Mouse (Mus musculus): Measurements from ENCODE around the gene Acvr1b. TPM values are rescaled to one million over a fixed set of nuclear protein-coding genes. Genes with fewer than 3 reads are reported as not detected.

Acvr1b gene
- polyA plus RNA-seq, 1 experiment from 2014 or later, result 5.8 TPM

DNA sequence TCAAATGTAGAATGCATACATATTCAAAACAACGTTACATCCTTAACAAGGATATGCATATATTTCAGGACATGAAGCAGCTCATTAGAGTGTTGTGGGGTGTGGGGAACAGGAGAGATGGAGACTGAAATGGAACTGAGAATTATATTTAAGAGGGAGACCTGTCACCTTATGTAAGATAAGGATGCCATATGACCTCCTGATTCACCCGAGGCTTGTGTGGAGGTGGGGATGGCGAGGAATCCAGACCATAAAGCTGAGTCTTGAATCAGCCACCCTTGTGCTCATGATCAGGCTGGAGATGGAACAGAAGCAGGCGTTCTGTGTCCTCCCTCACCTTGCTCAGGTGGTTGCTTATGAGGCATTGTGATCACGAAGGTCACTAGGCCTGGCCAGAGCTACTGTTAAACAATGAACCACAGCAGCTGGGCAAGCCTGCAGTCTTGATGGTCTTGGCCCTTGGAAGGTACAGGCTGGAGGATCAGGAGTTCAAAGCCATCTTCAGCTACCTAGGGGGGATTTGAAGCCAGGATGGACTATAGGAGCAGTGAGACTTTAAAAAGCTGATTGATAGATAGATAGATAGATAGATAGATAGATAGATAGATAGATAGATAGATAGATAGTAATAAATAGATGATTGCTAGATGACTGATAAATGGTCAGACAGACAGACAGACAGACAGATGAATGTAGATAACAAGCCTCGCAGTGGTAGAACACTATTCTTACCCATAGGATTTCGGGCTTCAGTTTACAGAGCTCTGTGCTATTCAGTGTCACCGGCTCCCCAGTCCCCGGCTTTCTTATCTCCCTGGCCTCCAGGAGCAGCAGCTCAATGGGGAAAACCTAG lies 22.2 kb upstream of the Acvr1b start:
- 0 out of 2 replicates have a peak, but pooled peaks cover 2% of the 10 kb centered on the region for H3K9me3 ChIP-seq (replicated peaks; ENCODE audit: low read length)
- peaks cover 3% of the 10 kb centered on the region; the same call in 1 of the 2 replicates for H3K4me1 ChIP-seq (replicated peaks; ENCODE audit: insufficient read depth, low read length)
- no peak overlapping the region for H3K4me2 ChIP-seq (ENCODE audit: low read length)
- TF ChIP-seq CTCF (IDR thresholded peaks at IDR 0.05; ENCODE audit: low read depth), result no peak
- H3K9ac ChIP-seq (ENCODE audit: low read depth, low read length), result no peak overlapping the region
- DNase-seq (ENCODE audit: low spot score) (no peak), ATAC-seq (replicated peaks; ENCODE audit: low FRiP score, low read depth) (no peak)
- WGBS, result 80% methylated on average over 9 of the region's 9 CpGs
- H3K27me3 ChIP-seq (ENCODE audit: insufficient read depth, low read length), result no peaks in the 10 kb centered on the region
- no peak overlapping the region for H3K27ac ChIP-seq
- no peaks in the 10 kb centered on the region for H3K36me3 ChIP-seq (ENCODE audit: insufficient read depth, low read length)
- no peak overlapping the region for H3K4me3 ChIP-seq (replicated peaks; ENCODE audit: low read depth, low read length)

GRCm38 (mm10) chr15:101154700-101155616 lies 18.9 kb upstream of the Acvr1b start:
- Histone ChIP-seq H3K36me3 (ENCODE audit: insufficient read depth, low read length) (no peaks in the 10 kb centered on the region), H3K4me1 (replicated peaks; ENCODE audit: insufficient read depth, low read length) (0 out of 2 replicates have a peak, but pooled peaks cover 3% of the 10 kb centered on the region), H3K27me3 (ENCODE audit: insufficient read depth, low read length) (no peaks in the 10 kb centered on the region), H3K9ac (ENCODE audit: low read depth, low read length) (no peak overlapping the region), H3K4me3 (replicated peaks; ENCODE audit: low read depth, low read length) (no peak overlapping the region), H3K9me3 (replicated peaks; ENCODE audit: low read length) (0 out of 2 replicates have a peak, but pooled peaks cover 5% of the 10 kb centered on the region), H3K27ac (no peak overlapping the region), H3K4me2 (ENCODE audit: low read length) (no peak overlapping the region)
- TF ChIP-seq CTCF (IDR thresholded peaks at IDR 0.05; ENCODE audit: low read depth), result no peak
- no peak for DNase-seq (ENCODE audit: low spot score)
- 85% methylated on average over 7 of the region's 7 CpGs for WGBS
- ATAC-seq (replicated peaks; ENCODE audit: low FRiP score, low read depth), result no peak

DNA sequence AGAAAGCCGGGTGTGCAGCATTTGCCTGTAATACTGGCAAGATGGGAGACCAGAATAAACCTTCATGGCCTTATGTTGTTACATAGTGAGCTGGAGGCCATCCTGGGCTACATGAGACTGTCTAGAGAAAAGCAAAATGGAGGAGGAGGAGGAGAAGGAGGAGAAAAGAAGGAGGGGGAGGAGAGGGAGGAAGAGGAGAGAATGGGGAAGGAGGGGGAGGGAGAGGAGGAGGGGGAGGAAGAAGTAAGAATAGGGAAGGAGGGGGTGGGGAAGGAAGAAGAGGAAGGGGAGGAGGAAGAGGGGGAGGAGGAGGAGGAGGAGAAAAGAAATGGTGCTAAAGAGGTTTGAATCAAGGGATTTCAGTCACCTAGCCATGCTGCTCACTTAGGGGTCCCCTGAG lies 13.7 kb upstream of the Acvr1b start:
- WGBS, result 3% methylated on average over 1 of the region's 1 CpGs
- no peaks in the 10 kb centered on the region for H3K36me3 ChIP-seq (ENCODE audit: insufficient read depth, low read length)
- ATAC-seq (replicated peaks; ENCODE audit: low FRiP score, low read depth) (no peak), DNase-seq (ENCODE audit: low spot score) (no peak)
- no peak overlapping the region for H3K9ac ChIP-seq (ENCODE audit: low read depth, low read length)
- no peak for TF ChIP-seq CTCF (IDR thresholded peaks at IDR 0.05; ENCODE audit: low read depth)
- no peak overlapping the region for H3K4me2 ChIP-seq (ENCODE audit: low read length)
- no peaks in the 10 kb centered on the region for H3K27me3 ChIP-seq (ENCODE audit: insufficient read depth, low read length)
- 0 out of 2 replicates have a peak, but pooled peaks cover 5% of the 10 kb centered on the region for H3K9me3 ChIP-seq (replicated peaks; ENCODE audit: low read length)
- H3K27ac ChIP-seq, result no peak overlapping the region
- H3K4me3 ChIP-seq (replicated peaks; ENCODE audit: low read depth, low read length), result no peak overlapping the region
- H3K4me1 ChIP-seq (replicated peaks; ENCODE audit: insufficient read depth, low read length), result peaks cover 12% of the 10 kb centered on the region

- H3K27ac ChIP-seq, result no peak overlapping the region
- ATAC-seq (replicated peaks; ENCODE audit: low FRiP score, low read depth) (no peak), DNase-seq (ENCODE audit: low spot score) (no peak)
- 0 out of 2 replicates have a peak, but pooled peaks cover 5% of the 10 kb centered on the region for H3K9me3 ChIP-seq (replicated peaks; ENCODE audit: low read length)
- H3K27me3 ChIP-seq (ENCODE audit: insufficient read depth, low read length), result no peaks in the 10 kb centered on the region
- 32% methylated on average over 7 of the region's 7 CpGs for WGBS
- no peak overlapping the region for H3K4me3 ChIP-seq (replicated peaks; ENCODE audit: low read depth, low read length)
- no peak for TF ChIP-seq CTCF (IDR thresholded peaks at IDR 0.05; ENCODE audit: low read depth)
- H3K36me3 ChIP-seq (ENCODE audit: insufficient read depth, low read length), result no peaks in the 10 kb centered on the region
- no peak overlapping the region for H3K9ac ChIP-seq (ENCODE audit: low read depth, low read length)
- no peak overlapping the region for H3K4me2 ChIP-seq (ENCODE audit: low read length)
- H3K4me1 ChIP-seq (replicated peaks; ENCODE audit: insufficient read depth, low read length), result peaks cover 14% of the 10 kb centered on the region
Observed at GRCm38 (mm10) chr15:101160591-101160990, 13.3 kb upstream of the Acvr1b start.

GRCm38 (mm10) chr15:101161534-101161933 lies 12.3 kb upstream of the Acvr1b start:
- Histone ChIP-seq H3K27ac (no peak overlapping the region), H3K4me2 (ENCODE audit: low read length) (no peak overlapping the region), H3K27me3 (ENCODE audit: insufficient read depth, low read length) (no peaks in the 10 kb centered on the region), H3K9ac (ENCODE audit: low read depth, low read length) (no peak overlapping the region), H3K4me3 (replicated peaks; ENCODE audit: low read depth, low read length) (no peak overlapping the region), H3K4me1 (replicated peaks; ENCODE audit: insufficient read depth, low read length) (peaks cover 20% of the 10 kb centered on the region), H3K36me3 (ENCODE audit: insufficient read depth, low read length) (no peaks in the 10 kb centered on the region), H3K9me3 (replicated peaks; ENCODE audit: low read length) (0 out of 2 replicates have a peak, but pooled peaks cover 3% of the 10 kb centered on the region)
- no peak for TF ChIP-seq CTCF (IDR thresholded peaks at IDR 0.05; ENCODE audit: low read depth)
- WGBS, result 82% methylated on average over 7 of the region's 7 CpGs
- DNase-seq (ENCODE audit: low spot score), result no peak
- ATAC-seq (replicated peaks; ENCODE audit: low FRiP score, low read depth), result no peak

DNA sequence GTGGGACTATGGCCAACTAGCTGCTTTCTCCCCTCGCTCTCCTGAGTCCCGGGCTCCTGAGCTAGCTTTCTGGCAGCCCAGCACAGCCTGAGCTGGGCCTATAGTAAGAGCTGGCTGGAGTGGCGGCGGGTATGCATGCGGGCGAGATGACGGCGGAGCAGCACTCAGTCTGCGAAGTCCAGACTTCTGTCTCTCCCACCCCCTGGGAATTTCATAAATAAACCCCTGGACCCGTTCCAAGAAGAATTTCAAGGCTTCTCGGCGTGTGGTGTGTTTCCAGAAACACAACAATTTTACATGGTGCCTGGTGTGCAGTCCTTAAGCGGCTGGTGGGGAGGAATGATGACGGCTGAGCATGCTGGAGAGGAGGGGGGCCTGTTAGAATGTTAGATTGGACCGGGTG lies 10.8 kb upstream of the Acvr1b start:
- Histone ChIP-seq H3K4me3 (replicated peaks; ENCODE audit: low read depth, low read length) (no peak overlapping the region), H3K27me3 (ENCODE audit: insufficient read depth, low read length) (no peaks in the 10 kb centered on the region), H3K4me2 (ENCODE audit: low read length) (0 out of 2 replicates have a peak overlapping the region, but pooled peaks have one; percentile 13), H3K36me3 (ENCODE audit: insufficient read depth, low read length) (no peaks in the 10 kb centered on the region), H3K9me3 (replicated peaks; ENCODE audit: low read length) (no peaks in the 10 kb centered on the region), H3K4me1 (replicated peaks; ENCODE audit: insufficient read depth, low read length) (peaks cover 20% of the 10 kb centered on the region), H3K9ac (ENCODE audit: low read depth, low read length) (peak overlapping the region; percentile 2; the same call in 1 of the 2 replicates), H3K27ac (peak overlapping the region; percentile 40)
- DNase-seq (ENCODE audit: low spot score) (no peak), ATAC-seq (replicated peaks; ENCODE audit: low FRiP score, low read depth) (no peak)
- 18% methylated on average over 15 of the region's 15 CpGs for WGBS
- TF ChIP-seq CTCF (IDR thresholded peaks at IDR 0.05; ENCODE audit: low read depth), result no peak
